Mouse (Mus musculus) embryonic facial prominence, embryonic 10.5 days (tissue): ENCODE data around the gene Itpr2. TPM values are rescaled to one million over a fixed set of nuclear protein-coding genes. Genes with fewer than 3 reads are reported as not detected.

Source experiments
- DNase-seq: peaks from one replicate; pipeline ENCODE4 v3.0.0-alpha.2; 2017; ENCODE audit warnings: low spot score
- H3K27ac ChIP-seq: fragments of 300-500 bp; sonication (generic); replicated peaks from 2 replicates; pipeline ENCODE4 v1.5.1; 2016; ENCODE audit warnings: mild to moderate bottlenecking
- H3K27me3 ChIP-seq: fragments of 300-500 bp; sonication (generic); replicated peaks from 2 replicates; pipeline ENCODE4 v1.6.1; 2016; ENCODE audit warnings: low read depth, mild to moderate bottlenecking; ENCODE audit not compliant: poor library complexity, severe bottlenecking
- H3K36me3 ChIP-seq: fragments of 300-500 bp; sonication (generic); replicated peaks from 2 replicates; pipeline ENCODE4 v1.6.1; 2016; ENCODE audit warnings: mild to moderate bottlenecking, moderate library complexity
- H3K4me1 ChIP-seq: fragments of 300-500 bp; sonication (generic); 2 replicates; pipeline ENCODE4 v1.6.1; 2016
- H3K4me3 ChIP-seq: fragments of 300-500 bp; sonication (generic); 2 replicates; pipeline ENCODE4 v1.5.1; 2016; ENCODE audit warnings: mild to moderate bottlenecking, moderate library complexity
- H3K9me3 ChIP-seq: fragments of 300-500 bp; sonication (generic); 2 replicates; pipeline ENCODE4 v1.6.1; 2016; ENCODE audit warnings: mild to moderate bottlenecking
- WGBS: fragments of 180-500 bp; shearing (Covaris S2); methylation state at CpG from one replicate; pipeline ENCODE4 v1.1.7; 2016; 5-methylcytosine and 5-hydroxymethylcytosine counted together
- polyA plus RNA-seq: library from polyadenylated mRNA; unstranded; fragments of >200 nt; fragmentation: Nextera tagmentation; extraction: Ambion mirVana; gene quantifications from 2 replicates; pipeline ENCODE4 v1.2.1, GENCODE M21; 2016

Gene Itpr2
- polyA plus RNA-seq, 1 experiment from 2014 or later = 4.5 TPM

DNA sequence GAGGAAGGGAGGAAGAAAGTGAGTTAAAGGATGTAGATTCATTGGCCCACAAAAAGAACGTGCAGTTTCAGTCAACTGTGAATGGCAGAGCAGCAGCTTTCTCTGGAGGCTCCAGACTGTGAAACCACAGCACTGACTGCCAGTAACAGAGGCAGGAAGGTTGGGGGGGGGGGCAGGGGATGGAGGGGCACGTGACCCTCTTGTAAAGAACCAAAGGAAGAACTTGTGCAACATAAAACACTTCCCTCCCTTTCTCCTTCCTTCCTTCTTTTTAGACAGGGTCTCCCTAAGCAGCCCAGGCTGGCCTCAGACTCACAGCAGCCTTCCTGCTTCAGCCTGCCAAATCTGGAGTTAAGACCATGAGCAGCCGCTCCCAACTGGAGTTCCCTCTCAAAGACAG lies 104.2 kb downstream of the Itpr2 start:
- 74% methylated on average over 3 of the region's 3 CpGs for WGBS
- Histone ChIP-seq H3K27ac (no peak overlapping the region), H3K4me3 (no peak overlapping the region), H3K27me3 (no peaks in the 10 kb centered on the region; the same call in 1 of the 2 replicates), H3K4me1 (peaks cover 12% of the 10 kb centered on the region), H3K36me3 (no peaks in the 10 kb centered on the region), H3K9me3 (peaks cover 6% of the 10 kb centered on the region; the same call in 1 of the 2 replicates)
- no peak for DNase-seq

GRCm38 (mm10) chr6:146396253-146396652 lies 105.8 kb downstream of the Itpr2 start:
- Histone ChIP-seq H3K27ac (no peak overlapping the region), H3K36me3 (no peaks in the 10 kb centered on the region), H3K4me3 (no peak overlapping the region), H3K9me3 (no peaks in the 10 kb centered on the region), H3K27me3 (no peaks in the 10 kb centered on the region), H3K4me1 (peaks cover 7% of the 10 kb centered on the region; the same call in 1 of the 2 replicates)
- whole genome bisulfite sequencing = 89% methylated on average over 5 of the region's 5 CpGs
- DNase-seq = no peak

DNA sequence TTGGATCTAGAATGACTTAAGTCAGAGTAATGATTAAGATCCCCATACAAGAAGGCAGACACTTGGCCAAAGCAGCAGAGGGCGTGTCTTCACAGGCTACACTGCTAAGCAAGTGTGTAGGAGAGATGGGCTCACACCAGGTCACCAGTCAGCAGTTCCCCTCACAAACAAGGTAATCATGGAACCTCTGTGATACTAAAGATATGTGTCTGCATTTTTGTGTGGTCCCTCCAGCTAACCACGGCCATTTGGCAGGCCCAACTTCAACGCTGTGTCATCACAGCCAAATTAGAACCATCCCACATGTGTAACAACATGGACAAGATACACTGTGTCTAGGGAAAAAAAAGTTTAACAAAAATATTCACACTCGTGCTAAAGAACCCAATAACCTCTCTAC lies 106.4 kb downstream of the Itpr2 start:
- no peak for DNase-seq
- no peak overlapping the region for H3K4me3 ChIP-seq
- no peaks in the 10 kb centered on the region for H3K27me3 ChIP-seq
- H3K4me1 ChIP-seq = peaks cover 7% of the 10 kb centered on the region; the same call in 1 of the 2 replicates
- H3K9me3 ChIP-seq = no peaks in the 10 kb centered on the region
- H3K27ac ChIP-seq = no peak overlapping the region
- no peaks in the 10 kb centered on the region for H3K36me3 ChIP-seq
- WGBS = 88% methylated on average over 4 of the region's 4 CpGs

DNA sequence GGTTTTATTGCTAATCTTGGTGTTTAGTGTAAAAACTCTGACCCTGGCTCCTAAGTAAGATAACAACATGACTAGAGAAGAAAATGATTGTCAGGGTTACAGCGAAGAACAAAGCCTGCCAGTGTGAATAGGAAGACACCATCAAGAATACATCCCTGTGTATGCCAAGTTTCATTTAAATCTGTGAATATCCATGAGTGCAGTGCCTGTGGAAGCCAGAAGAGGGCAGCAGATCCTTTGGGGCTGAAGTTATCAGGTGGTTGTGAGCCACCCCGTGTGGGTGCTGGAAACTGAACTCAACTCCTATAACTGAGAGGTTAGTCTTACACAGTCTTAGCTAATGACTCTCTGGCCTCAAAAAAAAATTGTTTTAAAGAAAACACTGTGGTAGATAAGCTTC lies 109.8 kb downstream of the Itpr2 start:
- DNase-seq = no peak
- Histone ChIP-seq H3K4me3 (no peak overlapping the region), H3K4me1 (peaks cover 8% of the 10 kb centered on the region), H3K36me3 (no peaks in the 10 kb centered on the region), H3K27ac (no peak overlapping the region), H3K27me3 (no peaks in the 10 kb centered on the region), H3K9me3 (no peaks in the 10 kb centered on the region)
- WGBS = 85% methylated on average over 2 of the region's 2 CpGs

GRCm38 (mm10) chr6:146390159-146390558 lies 111.9 kb downstream of the Itpr2 start:
- Histone ChIP-seq H3K36me3 (no peaks in the 10 kb centered on the region), H3K4me1 (peaks cover 9% of the 10 kb centered on the region), H3K9me3 (no peaks in the 10 kb centered on the region), H3K27me3 (no peaks in the 10 kb centered on the region), H3K27ac (no peak overlapping the region), H3K4me3 (no peak overlapping the region)
- WGBS = 88% methylated on average over 4 of the region's 4 CpGs
- no peak for DNase-seq

GRCm38 (mm10) chr6:146388010-146388409 lies 114.0 kb downstream of the Itpr2 start:
- no peak for DNase-seq
- H3K9me3 ChIP-seq = no peaks in the 10 kb centered on the region
- H3K4me3 ChIP-seq = no peak overlapping the region
- no peaks in the 10 kb centered on the region for H3K36me3 ChIP-seq
- no peak overlapping the region for H3K27ac ChIP-seq
- 88% methylated on average over 4 of the region's 4 CpGs for WGBS
- peaks cover 12% of the 10 kb centered on the region for H3K4me1 ChIP-seq
- no peaks in the 10 kb centered on the region for H3K27me3 ChIP-seq

DNA sequence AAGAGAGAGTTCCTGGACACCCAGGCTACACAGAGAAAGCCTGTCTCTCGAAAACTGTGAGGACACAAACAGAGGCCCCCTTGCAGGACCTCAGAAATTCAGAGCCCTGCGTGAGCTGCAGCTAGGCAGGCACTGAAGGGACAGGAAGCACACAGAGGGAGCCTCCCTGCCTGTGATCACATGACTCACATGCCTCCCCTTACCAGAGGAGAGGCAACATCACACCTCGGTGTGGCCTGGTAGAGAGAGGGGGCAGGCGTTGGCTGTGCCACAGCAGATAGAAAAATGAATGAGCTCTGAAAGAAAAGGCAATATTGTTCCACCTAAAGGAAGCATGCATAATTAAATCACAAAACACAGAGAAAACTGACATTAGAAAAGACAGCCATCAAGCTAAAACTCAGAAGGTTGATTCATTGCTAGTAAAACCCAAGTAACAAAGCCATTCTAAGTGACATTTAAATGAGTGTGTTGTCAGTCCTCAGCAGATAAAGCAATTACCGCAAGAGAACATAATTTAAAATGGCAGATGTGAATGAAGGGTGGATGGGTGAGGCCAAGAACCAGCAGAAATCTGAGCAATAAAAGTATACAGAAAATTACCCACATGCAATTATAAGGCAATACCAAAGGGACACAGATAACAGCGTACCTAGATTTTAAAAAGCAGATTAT lies 114.8 kb downstream of the Itpr2 start:
- Histone ChIP-seq H3K4me3 (no peak overlapping the region), H3K9me3 (no peaks in the 10 kb centered on the region), H3K4me1 (peaks cover 12% of the 10 kb centered on the region), H3K27ac (peak overlapping the region; percentile 49; the same call in 1 of the 2 replicates), H3K27me3 (no peaks in the 10 kb centered on the region), H3K36me3 (no peaks in the 10 kb centered on the region)
- DNase-seq = no peak
- WGBS = 53% methylated on average over 6 of the region's 6 CpGs

DNA sequence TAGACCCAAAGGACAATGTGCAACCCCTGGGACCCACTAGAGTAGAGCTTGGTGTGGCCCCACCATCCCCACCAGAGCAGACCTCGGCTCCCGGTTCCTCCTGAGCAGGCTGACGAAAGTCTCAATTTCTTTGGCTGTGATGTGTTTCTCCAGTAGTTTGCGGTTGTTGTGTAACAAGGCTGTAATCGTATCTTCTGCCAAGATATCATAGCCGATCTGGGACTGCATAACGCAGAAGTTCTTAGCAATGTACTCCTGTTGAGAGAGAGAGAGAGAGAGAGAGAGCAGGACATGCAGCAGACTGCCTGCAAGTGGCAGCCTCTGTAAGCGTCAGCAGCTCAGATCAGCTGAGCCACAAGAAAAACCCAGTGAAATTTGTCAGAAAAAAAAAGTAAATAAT lies 122.8 kb downstream of the Itpr2 start:
- no peaks in the 10 kb centered on the region for H3K36me3 ChIP-seq
- peaks cover 3% of the 10 kb centered on the region; the same call in 1 of the 2 replicates for H3K4me1 ChIP-seq
- DNase-seq = no peak
- H3K9me3 ChIP-seq = no peaks in the 10 kb centered on the region
- WGBS = 89% methylated on average over 8 of the region's 8 CpGs
- no peaks in the 10 kb centered on the region for H3K27me3 ChIP-seq
- no peak overlapping the region for H3K27ac ChIP-seq
- H3K4me3 ChIP-seq = no peak overlapping the region

GRCm38 (mm10) chr6:146371511-146371910 lies 130.5 kb downstream of the Itpr2 start:
- no peak overlapping the region for H3K4me3 ChIP-seq
- H3K4me1 ChIP-seq = no peaks in the 10 kb centered on the region
- H3K27me3 ChIP-seq = no peaks in the 10 kb centered on the region
- no peak overlapping the region for H3K27ac ChIP-seq
- DNase-seq = no peak
- H3K9me3 ChIP-seq = no peaks in the 10 kb centered on the region
- 55% methylated on average over 2 of the region's 2 CpGs for WGBS
- no peaks in the 10 kb centered on the region for H3K36me3 ChIP-seq

GRCm38 (mm10) chr6:146366180-146366579 lies 135.8 kb downstream of the Itpr2 start:
- H3K4me3 ChIP-seq = no peak overlapping the region
- no peaks in the 10 kb centered on the region for H3K36me3 ChIP-seq
- DNase-seq = no peak
- H3K27ac ChIP-seq = no peak overlapping the region
- 86% methylated on average over 4 of the region's 4 CpGs for WGBS
- no peaks in the 10 kb centered on the region for H3K4me1 ChIP-seq
- H3K27me3 ChIP-seq = no peaks in the 10 kb centered on the region
- no peaks in the 10 kb centered on the region for H3K9me3 ChIP-seq

DNA sequence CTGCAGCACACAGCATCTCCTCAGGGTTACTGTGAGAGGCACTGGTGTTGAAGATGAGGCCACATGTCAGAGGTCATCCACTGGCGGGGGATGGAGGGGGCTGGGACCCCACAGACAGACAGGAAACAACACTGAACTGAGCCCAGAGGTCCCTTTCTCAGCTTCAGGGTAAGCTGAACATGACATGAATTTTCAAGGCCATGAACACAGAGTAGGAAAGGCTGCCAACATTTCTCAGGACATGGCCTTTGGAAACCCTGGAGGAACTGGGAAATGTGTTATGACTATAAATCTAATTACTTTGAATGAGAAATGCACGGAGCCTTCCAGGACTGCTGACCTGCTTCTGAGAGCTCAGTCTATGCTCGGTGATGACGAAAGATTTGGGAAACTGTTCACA lies 144.1 kb downstream of the Itpr2 start:
- peaks cover 11% of the 10 kb centered on the region for H3K4me1 ChIP-seq
- no peaks in the 10 kb centered on the region for H3K27me3 ChIP-seq
- no peaks in the 10 kb centered on the region for H3K36me3 ChIP-seq
- H3K27ac ChIP-seq = no peak overlapping the region; the same call in 1 of the 2 replicates
- DNase-seq = no peak
- no peak overlapping the region for H3K4me3 ChIP-seq
- no peaks in the 10 kb centered on the region for H3K9me3 ChIP-seq
- WGBS = 51% methylated on average over 4 of the region's 4 CpGs

GRCm38 (mm10) chr6:146352258-146352805 lies 149.7 kb downstream of the Itpr2 start:
- no peak for DNase-seq
- Histone ChIP-seq H3K9me3 (no peaks in the 10 kb centered on the region), H3K27me3 (no peaks in the 10 kb centered on the region), H3K36me3 (no peaks in the 10 kb centered on the region), H3K4me3 (no peak overlapping the region), H3K4me1 (peaks cover 11% of the 10 kb centered on the region), H3K27ac (no peak overlapping the region)
- 58% methylated on average over 9 of the region's 9 CpGs for WGBS

DNA sequence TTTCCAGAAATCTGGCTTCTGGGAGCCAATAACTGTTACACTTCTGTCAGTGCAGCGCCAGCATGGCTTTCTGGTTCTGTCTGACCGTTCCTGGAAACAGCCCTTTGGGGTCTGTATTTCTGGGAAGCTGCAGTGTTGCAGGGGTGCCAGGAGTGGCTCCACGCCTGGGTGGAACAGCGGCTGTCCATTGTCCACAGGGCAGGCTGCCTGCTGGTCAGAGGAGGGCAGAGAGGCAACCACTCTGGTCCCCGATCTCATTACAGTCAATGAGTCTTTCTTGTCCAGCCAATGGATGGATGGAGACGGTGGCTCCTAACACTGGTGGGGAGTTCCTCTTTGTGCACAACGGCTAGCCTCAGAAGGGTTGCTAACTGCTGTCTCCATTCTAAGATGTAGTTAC lies 150.2 kb downstream of the Itpr2 start:
- Histone ChIP-seq H3K4me1 (peaks cover 8% of the 10 kb centered on the region; the same call in 1 of the 2 replicates), H3K9me3 (no peaks in the 10 kb centered on the region), H3K4me3 (no peak overlapping the region), H3K27me3 (no peaks in the 10 kb centered on the region), H3K36me3 (no peaks in the 10 kb centered on the region), H3K27ac (no peak overlapping the region)
- no peak for DNase-seq
- WGBS = 78% methylated on average over 7 of the region's 7 CpGs
